Mouse (Mus musculus): Measurements from ENCODE around the gene Rbm33. TPM values are rescaled to one million over a fixed set of nuclear protein-coding genes. Genes with fewer than 3 reads are reported as not detected.

The Rbm33 gene
- polyA plus RNA-seq, 1 experiment from 2014 or later, result 6.4 TPM

GRCm38 (mm10) chr5:28413533-28413932 is 96.6 kb downstream of the Rbm33 start:
- Histone ChIP-seq H3K4me1 (replicated peaks) (no peaks in the 10 kb centered on the region), H3K27ac (replicated peaks) (no peak overlapping the region), H3K36me3 (replicated peaks) (peaks cover 95% of the 10 kb centered on the region), H3K27me3 (no peaks in the 10 kb centered on the region), H3K4me3 (replicated peaks) (no peak overlapping the region), H3K9ac (no peak overlapping the region), H3K4me2 (no peak overlapping the region), H3K9me3 (replicated peaks) (no peaks in the 10 kb centered on the region)
- 92% methylated on average over 5 of the region's 5 CpGs for WGBS (ENCODE audit: insufficient replicate concordance)
- no peak for ATAC-seq (ENCODE audit: insufficient read depth)

- ATAC-seq (ENCODE audit: insufficient read depth), result no peak
- 87% methylated on average over 3 of the region's 3 CpGs for WGBS (ENCODE audit: insufficient replicate concordance)
Observed at GRCm38 (mm10) chr5:28414076-28414475, 97.2 kb downstream of the Rbm33 start.

DNA sequence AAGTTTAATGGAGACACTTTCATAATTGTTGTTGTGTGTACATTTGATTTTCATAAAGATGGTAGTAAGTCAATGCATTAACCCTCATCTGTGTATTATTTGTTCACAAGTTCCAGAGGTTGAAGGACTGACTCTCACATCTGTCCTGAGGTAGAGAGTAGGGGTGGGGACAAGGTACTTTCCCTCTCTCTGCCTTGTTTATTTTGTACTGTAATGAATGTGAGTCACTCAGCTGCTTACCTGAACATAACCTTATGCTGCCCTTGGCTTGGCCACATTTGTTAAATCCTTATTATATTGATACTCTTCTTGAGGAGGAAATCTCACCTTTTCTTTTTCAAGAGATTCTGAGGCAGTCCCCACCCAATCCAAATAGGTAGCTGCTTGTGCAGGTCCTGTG is 99.1 kb downstream of the Rbm33 start:
- H3K27ac ChIP-seq (replicated peaks), result no peak overlapping the region
- H3K4me3 ChIP-seq (replicated peaks), result no peak overlapping the region
- H3K4me2 ChIP-seq, result no peak overlapping the region
- peaks cover 86% of the 10 kb centered on the region for H3K36me3 ChIP-seq (replicated peaks)
- no peaks in the 10 kb centered on the region for H3K27me3 ChIP-seq
- no peak overlapping the region for H3K9ac ChIP-seq
- no peaks in the 10 kb centered on the region for H3K4me1 ChIP-seq (replicated peaks)
- no peak for ATAC-seq (ENCODE audit: insufficient read depth)
- no peaks in the 10 kb centered on the region for H3K9me3 ChIP-seq (replicated peaks)

More at GRCm38 (mm10) chr5:28414076-28414475, 97.2 kb downstream of the Rbm33 start:
- H3K4me1 ChIP-seq (replicated peaks), result no peaks in the 10 kb centered on the region
- H3K27me3 ChIP-seq, result no peaks in the 10 kb centered on the region
- no peak overlapping the region for H3K27ac ChIP-seq (replicated peaks)
- H3K4me2 ChIP-seq, result no peak overlapping the region
- H3K4me3 ChIP-seq (replicated peaks), result no peak overlapping the region
- H3K36me3 ChIP-seq (replicated peaks), result peaks cover 94% of the 10 kb centered on the region
- H3K9ac ChIP-seq, result no peak overlapping the region
- no peaks in the 10 kb centered on the region for H3K9me3 ChIP-seq (replicated peaks)

GRCm38 (mm10) chr5:28418734-28419133 is 101.8 kb downstream of the Rbm33 start:
- Histone ChIP-seq H3K9ac (no peak overlapping the region), H3K27ac (replicated peaks) (no peak overlapping the region), H3K27me3 (no peaks in the 10 kb centered on the region), H3K4me1 (replicated peaks) (no peaks in the 10 kb centered on the region), H3K9me3 (replicated peaks) (no peaks in the 10 kb centered on the region), H3K4me3 (replicated peaks) (no peak overlapping the region), H3K36me3 (replicated peaks) (peaks cover 60% of the 10 kb centered on the region), H3K4me2 (no peak overlapping the region)
- WGBS (ENCODE audit: insufficient replicate concordance), result 82% methylated on average over 10 of the region's 10 CpGs
- no peak for ATAC-seq (ENCODE audit: insufficient read depth)

GRCm38 (mm10) chr5:28419640-28420265 is 102.8 kb downstream of the Rbm33 start:
- Histone ChIP-seq H3K9me3 (replicated peaks) (no peaks in the 10 kb centered on the region), H3K4me2 (no peak overlapping the region), H3K4me3 (replicated peaks) (no peak overlapping the region), H3K27me3 (no peaks in the 10 kb centered on the region), H3K4me1 (replicated peaks) (no peaks in the 10 kb centered on the region), H3K9ac (no peak overlapping the region), H3K27ac (replicated peaks) (no peak overlapping the region), H3K36me3 (replicated peaks) (peaks cover 50% of the 10 kb centered on the region)
- no peak for ATAC-seq (ENCODE audit: insufficient read depth)
- 88% methylated on average over 12 of the region's 12 CpGs for WGBS (ENCODE audit: insufficient replicate concordance)

- Histone ChIP-seq H3K9ac (no peak overlapping the region), H3K9me3 (replicated peaks) (no peaks in the 10 kb centered on the region), H3K36me3 (replicated peaks) (peaks cover 12% of the 10 kb centered on the region), H3K4me1 (replicated peaks) (no peaks in the 10 kb centered on the region), H3K27me3 (no peaks in the 10 kb centered on the region), H3K27ac (replicated peaks) (no peak overlapping the region), H3K4me2 (no peak overlapping the region), H3K4me3 (replicated peaks) (no peak overlapping the region)
- 51% methylated on average over 4 of the region's 4 CpGs for WGBS (ENCODE audit: insufficient replicate concordance)
- no peak for ATAC-seq (ENCODE audit: insufficient read depth)
Observed at GRCm38 (mm10) chr5:28423781-28424180, 106.9 kb downstream of the Rbm33 start.

- H3K9ac ChIP-seq, result no peak overlapping the region
- 76% methylated on average over 9 of the region's 9 CpGs for WGBS (ENCODE audit: insufficient replicate concordance)
- no peaks in the 10 kb centered on the region for H3K36me3 ChIP-seq (replicated peaks)
- no peaks in the 10 kb centered on the region for H3K27me3 ChIP-seq
- H3K4me3 ChIP-seq (replicated peaks), result no peak overlapping the region
- no peak overlapping the region for H3K4me2 ChIP-seq
- H3K27ac ChIP-seq (replicated peaks), result no peak overlapping the region
- ATAC-seq (ENCODE audit: insufficient read depth), result no peak
- no peaks in the 10 kb centered on the region for H3K9me3 ChIP-seq (replicated peaks)
- no peaks in the 10 kb centered on the region for H3K4me1 ChIP-seq (replicated peaks)
Observed at GRCm38 (mm10) chr5:28425926-28426325, 109.0 kb downstream of the Rbm33 start.

DNA sequence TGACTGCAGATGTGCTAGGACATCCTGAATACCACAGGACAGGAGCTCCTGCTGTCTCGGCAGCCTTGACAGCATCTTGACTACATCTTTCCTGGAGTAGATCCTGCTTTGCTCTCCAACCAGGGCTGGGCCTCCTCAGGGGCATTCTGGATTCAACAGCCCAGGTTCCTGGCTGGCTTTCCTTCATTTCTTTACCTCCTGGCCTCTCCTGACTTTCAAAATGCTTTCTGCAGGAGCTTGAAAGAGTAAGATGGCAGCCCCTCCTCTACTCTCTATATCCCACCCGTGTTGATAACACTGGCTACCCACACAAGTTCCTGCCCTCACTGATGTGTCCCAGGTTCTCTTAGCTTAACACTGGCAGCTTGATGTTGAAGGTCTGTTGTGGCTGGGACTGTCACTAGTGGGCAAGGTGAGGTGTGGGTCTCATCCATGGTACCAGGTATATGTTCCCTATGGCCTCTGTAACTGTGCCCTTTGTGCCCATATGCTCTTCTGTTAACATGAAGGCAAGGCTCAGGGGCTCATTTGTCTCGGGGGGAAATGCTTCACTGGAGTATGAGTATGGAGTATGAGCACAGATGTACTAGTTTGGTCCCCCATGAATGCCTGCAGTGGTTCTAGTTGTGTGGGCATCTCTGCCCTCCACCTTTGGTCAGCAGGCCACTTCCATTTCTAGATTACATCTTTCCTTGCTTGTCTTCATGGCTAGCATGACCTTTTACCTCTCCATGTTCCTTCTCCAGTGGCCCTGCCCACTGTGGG is 133.4 kb downstream of the Rbm33 start:
- no peak for ATAC-seq (ENCODE audit: insufficient read depth)
- no peaks in the 10 kb centered on the region for H3K4me1 ChIP-seq (replicated peaks)
- no peaks in the 10 kb centered on the region for H3K27me3 ChIP-seq
- no peaks in the 10 kb centered on the region for H3K9me3 ChIP-seq (replicated peaks)
- no peak overlapping the region for H3K9ac ChIP-seq
- no peak overlapping the region for H3K27ac ChIP-seq (replicated peaks)
- WGBS (ENCODE audit: insufficient replicate concordance), result 39% methylated on average over 3 of the region's 3 CpGs
- no peak overlapping the region for H3K4me3 ChIP-seq (replicated peaks)
- H3K4me2 ChIP-seq, result no peak overlapping the region
- H3K36me3 ChIP-seq (replicated peaks), result no peaks in the 10 kb centered on the region

GRCm38 (mm10) chr5:28451053-28451638 is 134.2 kb downstream of the Rbm33 start:
- no peaks in the 10 kb centered on the region for H3K4me1 ChIP-seq (replicated peaks)
- 33% methylated on average over 6 of the region's 6 CpGs for WGBS (ENCODE audit: insufficient replicate concordance)
- no peak for ATAC-seq (ENCODE audit: insufficient read depth)
- H3K9ac ChIP-seq, result no peak overlapping the region
- no peak overlapping the region for H3K27ac ChIP-seq (replicated peaks)
- H3K4me3 ChIP-seq (replicated peaks), result no peak overlapping the region
- peaks cover 8% of the 10 kb centered on the region for H3K27me3 ChIP-seq
- H3K9me3 ChIP-seq (replicated peaks), result no peaks in the 10 kb centered on the region
- no peak overlapping the region for H3K4me2 ChIP-seq
- no peaks in the 10 kb centered on the region for H3K36me3 ChIP-seq (replicated peaks)

- H3K4me3 ChIP-seq (replicated peaks), result no peak overlapping the region
- 69% methylated on average over 5 of the region's 5 CpGs for WGBS (ENCODE audit: insufficient replicate concordance)
- peaks cover 27% of the 10 kb centered on the region for H3K27me3 ChIP-seq
- H3K9ac ChIP-seq, result no peak overlapping the region
- no peaks in the 10 kb centered on the region for H3K9me3 ChIP-seq (replicated peaks)
- no peaks in the 10 kb centered on the region for H3K36me3 ChIP-seq (replicated peaks)
- no peaks in the 10 kb centered on the region for H3K4me1 ChIP-seq (replicated peaks)
- H3K4me2 ChIP-seq, result no peak overlapping the region
- no peak for ATAC-seq (ENCODE audit: insufficient read depth)
- no peak overlapping the region for H3K27ac ChIP-seq (replicated peaks)
Observed at GRCm38 (mm10) chr5:28453086-28453485, 136.2 kb downstream of the Rbm33 start.

- H3K27me3 ChIP-seq, result peaks cover 31% of the 10 kb centered on the region
- no peak overlapping the region for H3K9ac ChIP-seq
- no peak overlapping the region for H3K4me3 ChIP-seq (replicated peaks)
- no peaks in the 10 kb centered on the region for H3K4me1 ChIP-seq (replicated peaks)
- no peak overlapping the region for H3K27ac ChIP-seq (replicated peaks)
- no peaks in the 10 kb centered on the region for H3K36me3 ChIP-seq (replicated peaks)
- H3K4me2 ChIP-seq, result no peak overlapping the region
- H3K9me3 ChIP-seq (replicated peaks), result no peaks in the 10 kb centered on the region
- ATAC-seq (ENCODE audit: insufficient read depth), result no peak
- 33% methylated on average over 3 of the region's 3 CpGs for WGBS (ENCODE audit: insufficient replicate concordance)
Observed at GRCm38 (mm10) chr5:28453523-28453922, 136.6 kb downstream of the Rbm33 start.

All from liver, embryonic 15.5 days (tissue).